Mouse (Mus musculus) Muller cell, postnatal 12 days (primary cell): ENCODE measurements around the gene Ttc30a2.

Experiments
- DNase-seq: peaks from one replicate; pipeline ENCODE4 v3.0.0-alpha.2; 2015; ENCODE audit errors: inconsistent ontology term

Ttc30a2 gene

GRCm38 (mm10) chr2:75929786-75930444, 48.1 kb downstream of the Ttc30a2 start:
- DNase-seq = no peak

DNA sequence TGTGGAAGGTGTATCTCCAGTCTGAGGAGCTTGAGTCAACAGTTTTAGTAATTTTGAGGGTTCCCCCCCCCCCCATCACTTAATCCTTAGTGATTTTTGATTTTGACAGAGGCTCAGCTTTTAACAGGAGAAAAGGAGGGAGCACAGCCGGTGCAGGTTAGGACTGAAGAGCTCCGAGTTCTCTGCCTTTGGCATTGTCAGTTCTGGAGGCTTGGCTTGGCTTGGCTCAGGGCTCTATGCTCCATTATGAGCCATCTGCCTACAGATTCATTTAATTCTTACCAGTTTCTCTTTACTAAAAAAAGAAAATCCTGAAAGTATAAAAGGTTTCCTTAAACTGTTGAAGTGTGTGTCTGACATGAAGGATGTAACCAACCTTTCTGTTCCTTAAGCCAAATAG, 48.8 kb downstream of the Ttc30a2 start:
- no peak for DNase-seq

DNA sequence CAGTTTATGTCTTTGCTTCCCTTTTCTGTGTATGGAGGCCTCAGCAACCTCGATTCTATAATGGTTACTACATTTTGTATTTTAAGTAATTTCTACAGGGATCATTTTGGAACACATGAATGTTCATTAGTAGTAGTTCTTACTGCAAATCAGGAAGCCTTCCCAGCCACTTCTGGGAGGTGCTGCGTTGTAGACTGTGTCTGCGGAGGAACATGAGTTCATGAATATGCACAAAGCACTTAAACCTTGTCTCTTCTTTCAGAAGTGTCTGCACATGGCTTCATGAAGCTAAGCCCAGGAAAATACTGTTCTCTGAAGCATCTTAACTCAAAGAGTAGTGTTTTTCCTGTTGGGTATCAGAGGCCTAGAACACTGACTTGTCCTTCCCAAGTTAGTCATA, 50.0 kb downstream of the Ttc30a2 start:
- no peak for DNase-seq

- no peak for DNase-seq
Observed at GRCm38 (mm10) chr2:75926061-75926460, 51.9 kb downstream of the Ttc30a2 start.
